Mouse (Mus musculus): Measurements from ENCODE around the gene Slc7a6os.
"Not testable (repeated sequence)": the region's sequence is repeated elsewhere in the genome, so short reads cannot be mapped to it uniquely, and the experiment has no call there.

The Slc7a6os gene

DNA sequence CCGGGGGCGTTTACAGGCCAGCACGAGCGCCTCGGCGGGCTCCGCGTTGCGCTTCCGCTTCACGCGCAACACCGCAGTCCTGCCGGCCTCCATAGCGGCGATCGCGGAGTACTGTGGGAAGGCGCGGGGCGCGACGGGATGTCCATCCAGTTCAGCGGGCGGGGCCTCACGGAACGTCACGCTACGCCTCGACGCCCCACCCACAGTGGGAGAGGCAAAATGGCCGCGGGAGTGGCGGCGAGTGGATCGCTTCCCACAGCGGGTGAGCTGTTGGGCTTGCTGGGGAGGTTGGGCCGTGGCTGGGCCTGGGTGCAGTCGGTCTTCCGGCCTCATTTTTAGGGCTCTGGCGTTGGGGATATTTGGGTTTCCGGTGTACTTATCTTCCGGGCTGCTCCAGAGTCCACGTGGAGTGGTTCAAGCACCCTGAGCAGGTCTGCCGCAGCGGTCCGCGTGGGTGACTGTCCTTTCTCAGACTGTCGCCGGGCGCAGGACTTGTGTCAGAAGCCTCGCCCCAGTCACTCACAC lies at the start of gene Slc7a6os, which contains the start of gene Prmt7:
Slc7a6os (minus strand) TSS at position 115 of the 525 bp plus-strand sequence.
Prmt7 (plus strand) TSS at position 116 of the 525 bp plus-strand sequence.
- DNase-seq (ENCODE audit: low read depth in 2 of 2, low spot score in 2 of 2) = peak; percentile 90 to 92

DNA sequence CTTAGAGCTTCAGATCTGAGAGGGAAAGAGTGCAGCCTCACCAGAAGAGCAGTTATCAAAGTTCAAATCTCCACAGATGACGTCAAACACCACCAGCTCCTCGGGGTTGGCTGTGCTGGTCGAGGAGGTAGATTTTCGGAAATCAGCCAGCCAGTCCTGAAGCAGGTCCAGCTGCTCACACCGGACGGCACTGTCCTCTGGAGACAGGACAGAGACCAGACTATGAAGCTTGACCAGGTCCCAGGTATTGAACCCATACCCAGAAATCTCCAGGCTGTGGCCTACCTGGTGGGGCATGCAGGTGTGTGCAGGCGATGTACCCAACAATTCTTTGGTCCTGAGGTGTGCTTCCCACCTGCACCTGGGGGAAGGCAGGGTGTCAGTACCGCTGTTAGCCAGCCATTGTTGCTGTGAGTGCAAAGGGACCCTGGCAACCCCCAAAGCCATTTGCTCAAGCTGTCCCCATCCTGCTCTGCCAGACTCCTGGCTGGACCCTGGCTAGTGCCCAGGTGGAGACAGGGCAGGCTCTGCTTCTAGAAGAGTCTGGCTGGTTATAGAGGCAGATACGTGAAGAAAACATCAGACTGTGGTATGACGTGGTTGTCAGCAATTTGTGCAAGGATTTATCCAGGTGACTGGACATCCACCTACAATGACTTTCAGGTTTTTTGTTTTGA lies 49.0 kb upstream of the Slc7a6os start:
- DNase-seq (ENCODE audit: low read depth in 2 of 2, low spot score in 2 of 2) = no peak

- DNase-seq (ENCODE audit: low read depth in 2 of 2, low spot score in 2 of 2) = no peak
Measured at GRCm38 (mm10) chr8:106258169-106258568, 47.4 kb upstream of the Slc7a6os start.

DNA sequence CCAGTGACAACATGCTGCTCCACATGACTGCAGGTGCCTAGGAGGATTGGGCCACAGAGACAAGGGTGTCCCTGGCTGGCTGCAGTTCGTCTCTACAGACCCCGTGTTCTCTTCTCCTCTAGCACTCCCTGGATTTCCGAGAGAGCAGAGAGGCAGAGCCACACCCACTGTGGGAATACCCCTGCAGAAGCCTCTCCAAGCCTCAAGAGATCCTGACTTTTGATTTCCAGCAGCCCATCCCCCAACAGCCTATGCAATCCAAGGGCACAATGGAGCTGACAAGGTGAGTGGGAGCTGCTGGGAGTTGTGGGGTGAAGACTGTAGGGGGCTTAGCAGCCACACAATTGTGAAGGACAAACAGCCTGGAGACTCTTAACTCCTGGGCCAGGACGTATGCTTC lies 39.5 kb upstream of the Slc7a6os start:
- DNase-seq (ENCODE audit: low read depth in 2 of 2, low spot score in 2 of 2) = no peak

DNA sequence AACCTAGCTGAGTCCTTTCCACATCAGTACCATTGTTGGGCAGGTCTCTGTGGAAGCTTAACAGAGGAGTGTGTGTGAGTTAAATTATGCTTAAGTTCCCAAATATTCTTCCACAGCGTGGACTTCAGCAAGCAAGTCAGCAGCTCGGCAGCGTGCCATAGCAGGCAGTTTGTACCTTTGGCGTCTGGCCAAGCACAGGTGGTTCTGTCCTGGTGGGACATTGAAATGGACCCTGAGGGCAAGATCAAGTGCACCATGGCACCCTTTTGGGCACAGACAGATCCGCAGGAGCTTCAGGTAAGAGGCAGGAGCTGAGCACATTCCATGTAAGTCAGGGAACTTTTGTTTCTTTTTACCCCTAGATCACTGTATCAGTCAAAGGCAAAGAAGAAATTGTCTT lies 26.4 kb upstream of the Slc7a6os start:
- no peak for DNase-seq (ENCODE audit: low read depth in 2 of 2, low spot score in 2 of 2)

- no peak for DNase-seq (ENCODE audit: low read depth in 2 of 2, low spot score in 2 of 2)
Measured at GRCm38 (mm10) chr8:106234567-106235261, 24.0 kb upstream of the Slc7a6os start.

DNA sequence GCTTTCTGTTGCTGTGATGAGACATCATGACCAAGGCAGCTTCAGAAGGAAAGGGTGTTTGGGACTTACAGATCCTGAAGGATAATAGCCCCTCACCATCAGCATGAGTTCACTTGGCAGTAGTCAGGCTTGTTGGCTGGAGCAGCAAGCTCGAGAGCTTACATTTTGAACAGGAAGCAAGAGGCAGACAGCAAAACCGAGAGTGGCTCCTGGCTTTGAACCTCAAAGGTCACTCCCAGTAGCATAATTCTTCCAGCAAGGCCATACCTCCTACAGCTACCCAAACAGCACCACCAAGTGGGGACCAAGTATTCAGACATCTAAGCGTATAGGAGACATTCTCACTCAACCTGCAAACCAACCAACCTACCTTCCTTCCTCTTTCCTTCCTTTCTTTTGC lies 22.0 kb upstream of the Slc7a6os start:
- DNase-seq (ENCODE audit: low read depth in 2 of 2, low spot score in 2 of 2) = no peak

DNA sequence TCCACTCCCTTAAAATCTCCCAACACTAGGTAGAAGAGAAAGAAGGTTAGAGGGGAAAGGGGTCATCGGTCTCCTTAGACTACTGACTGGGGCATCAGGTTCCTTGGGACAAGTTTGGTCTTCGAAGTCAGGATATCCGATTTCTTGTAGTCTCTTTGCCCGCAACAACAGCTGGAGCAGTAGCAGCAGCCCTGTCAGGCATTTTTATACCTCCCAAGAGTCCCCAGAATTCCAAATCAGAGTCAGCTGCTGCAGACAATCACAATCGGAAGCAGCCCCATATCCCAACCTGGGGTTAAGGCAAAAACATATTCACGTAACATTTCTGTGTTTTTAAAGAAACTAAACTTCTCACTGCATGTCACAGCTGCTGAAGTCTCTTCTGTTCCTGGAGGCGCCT lies 20.8 kb upstream of the Slc7a6os start:
- DNase-seq (ENCODE audit: low read depth in 2 of 2, low spot score in 2 of 2) = no peak

GRCm38 (mm10) chr8:106226589-106226988 lies 15.9 kb upstream of the Slc7a6os start:
- DNase-seq (ENCODE audit: low read depth in 2 of 2, low spot score in 2 of 2) = peak; percentile 9 to 47

DNA sequence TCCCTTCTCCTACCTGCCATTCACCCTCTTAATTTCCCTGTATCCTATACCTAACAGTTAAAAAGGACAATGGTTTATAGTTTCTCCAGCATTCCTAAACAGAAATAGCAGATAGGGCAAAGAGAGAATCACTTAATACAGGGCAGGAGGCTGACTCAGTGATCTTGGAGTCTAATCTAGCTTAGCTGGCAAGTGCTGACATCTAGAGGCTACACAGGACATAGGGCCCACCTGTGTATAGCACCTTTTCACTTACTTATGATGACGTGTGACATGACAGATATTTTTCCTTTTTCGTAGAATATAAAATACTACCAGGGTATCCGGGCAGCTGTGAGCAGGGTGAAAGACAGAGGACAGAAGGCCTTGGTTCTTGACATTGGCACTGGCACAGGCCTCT lies 8.9 kb upstream of the Slc7a6os start:
- no peak for DNase-seq (ENCODE audit: low read depth in 2 of 2, low spot score in 2 of 2)

DNA sequence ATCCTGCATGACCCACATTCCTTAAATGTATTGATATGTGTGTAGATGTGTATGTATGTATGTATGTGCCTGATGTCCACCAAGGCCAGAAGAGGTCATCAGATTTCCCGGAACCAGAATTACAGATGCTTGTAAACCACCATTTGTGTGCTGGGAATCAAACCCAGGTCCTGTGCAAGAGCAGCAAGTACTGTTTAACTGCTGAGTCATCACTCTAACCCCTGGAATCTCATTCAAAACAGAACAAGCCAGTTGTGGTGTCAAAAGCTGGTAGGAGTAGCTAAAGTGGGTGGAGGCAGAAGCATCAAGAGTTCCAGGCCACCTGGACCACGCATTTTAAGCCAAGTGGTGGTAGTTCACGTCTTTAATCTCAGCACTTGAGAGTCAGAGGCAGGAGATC lies 3.2 kb upstream of the Slc7a6os start:
- DNase-seq (ENCODE audit: low read depth in 2 of 2, low spot score in 2 of 2) = no peak

DNA sequence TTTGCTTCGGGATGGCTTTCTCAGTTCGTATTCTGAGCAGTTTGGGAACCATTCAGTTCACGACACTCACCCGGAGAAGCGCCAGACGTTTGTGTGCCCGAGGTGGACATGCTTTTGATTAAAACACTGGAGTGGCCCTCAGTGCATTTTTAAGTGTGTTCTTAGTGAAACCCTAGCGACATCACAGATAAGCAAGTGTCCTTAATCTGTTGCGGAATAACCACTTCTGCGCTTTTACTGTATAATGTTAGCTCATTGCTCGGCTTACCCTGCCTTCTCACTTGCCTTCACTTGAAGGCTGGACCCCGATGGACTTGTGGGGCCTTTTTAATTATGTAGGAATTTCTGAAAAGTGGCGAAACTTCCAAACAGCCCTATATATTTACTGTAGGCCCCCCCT lies 686 bp upstream of the Slc7a6os start:
- DNase-seq (ENCODE audit: low read depth in 2 of 2, low spot score in 2 of 2) = no peak

GRCm38 (mm10) chr8:106210035-106210731 lies 552 bp downstream of the Slc7a6os start:
- DNase-seq (ENCODE audit: low read depth in 2 of 2, low spot score in 2 of 2) = peak; percentile 7 to 24

DNA sequence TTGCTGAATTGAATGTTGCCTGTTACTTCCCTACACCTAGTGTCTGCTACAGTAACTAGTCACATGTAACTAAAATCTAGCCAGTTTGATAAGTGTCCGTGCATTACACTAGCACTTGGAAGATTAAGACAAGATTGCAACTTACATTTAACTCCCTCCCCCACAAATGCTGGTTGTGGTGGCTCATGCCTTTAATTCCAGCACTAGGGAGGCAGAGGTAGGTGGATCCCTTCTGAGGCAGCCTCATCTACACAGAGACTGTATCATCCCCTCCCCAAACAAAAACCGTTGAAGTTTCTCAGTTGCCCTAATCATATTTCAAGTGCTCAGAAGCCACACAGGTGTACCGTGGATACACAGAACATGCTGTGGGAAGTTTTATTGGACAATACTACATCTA lies 11.1 kb downstream of the Slc7a6os start:
- not testable (repeated sequence) for DNase-seq (ENCODE audit: low read depth in 2 of 2, low spot score in 2 of 2)

DNA sequence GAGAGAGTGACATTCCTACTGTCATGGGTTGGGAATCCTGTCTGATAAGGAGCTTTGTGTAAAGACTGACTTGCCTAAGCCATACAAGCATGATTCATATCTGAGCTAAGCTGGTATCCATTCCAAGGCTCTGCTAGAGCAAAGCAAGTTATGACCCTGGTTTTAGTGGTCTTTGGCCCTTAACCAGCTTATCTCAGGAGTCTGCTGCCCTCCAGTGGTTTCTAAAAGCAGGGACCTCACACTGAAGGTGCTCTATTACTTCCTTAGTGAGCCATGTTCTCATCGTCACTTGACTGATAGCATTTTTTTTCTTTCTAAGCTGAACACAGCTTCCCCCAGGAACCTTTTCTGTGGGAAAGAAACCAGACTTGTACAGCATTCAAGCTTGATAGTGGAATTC lies 12.0 kb downstream of the Slc7a6os start:
- DNase-seq (ENCODE audit: low read depth in 2 of 2, low spot score in 2 of 2) = peak in 1 of 2 experiments; percentile 30

- no peak for DNase-seq (ENCODE audit: low read depth in 2 of 2, low spot score in 2 of 2)
Measured at GRCm38 (mm10) chr8:106194062-106194461, 16.7 kb downstream of the Slc7a6os start.

GRCm38 (mm10) chr8:106193162-106193561 lies 17.6 kb downstream of the Slc7a6os start:
- no peak for DNase-seq (ENCODE audit: low read depth in 2 of 2, low spot score in 2 of 2)

DNA sequence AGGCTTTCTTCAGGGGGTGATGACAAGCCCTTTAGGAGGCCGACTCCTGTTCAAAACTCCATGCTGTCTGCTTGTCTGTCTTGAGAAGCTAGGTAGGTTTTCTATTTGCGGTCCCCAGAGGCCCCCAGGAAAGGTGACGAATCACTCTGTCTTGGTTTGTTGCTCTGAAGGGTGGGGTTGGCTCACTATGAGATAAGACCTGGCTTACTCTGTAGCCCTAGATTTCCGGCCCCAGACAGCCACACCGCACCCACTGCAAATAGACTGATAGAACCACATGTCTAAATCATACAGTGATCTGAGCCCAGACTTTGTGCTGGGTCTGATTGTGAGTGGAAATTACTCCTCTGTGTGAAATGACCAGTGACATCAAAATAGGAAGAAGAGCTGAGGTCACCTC lies 19.1 kb downstream of the Slc7a6os start:
- no peak for DNase-seq (ENCODE audit: low read depth in 2 of 2, low spot score in 2 of 2)

DNA sequence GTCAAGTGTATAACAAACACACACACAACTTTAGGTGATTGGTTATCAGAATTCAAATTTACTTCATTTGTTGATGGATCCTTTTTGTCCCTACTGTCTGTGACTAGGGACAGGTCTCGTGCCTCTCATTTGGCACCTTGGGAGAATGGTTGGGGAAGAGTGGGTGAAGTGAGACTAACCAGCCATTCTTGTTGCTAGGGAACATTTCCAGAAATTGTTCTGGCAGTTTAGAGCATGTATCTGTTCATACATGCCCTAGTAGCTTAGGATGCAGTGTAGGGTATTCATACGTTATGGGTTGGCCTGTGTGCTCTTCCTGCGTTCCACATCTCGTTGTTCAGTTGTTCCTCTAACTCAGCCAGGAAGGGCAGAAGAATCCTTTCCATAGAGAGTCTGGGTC lies 21.6 kb downstream of the Slc7a6os start:
- no peak for DNase-seq (ENCODE audit: low read depth in 2 of 2, low spot score in 2 of 2)

DNA sequence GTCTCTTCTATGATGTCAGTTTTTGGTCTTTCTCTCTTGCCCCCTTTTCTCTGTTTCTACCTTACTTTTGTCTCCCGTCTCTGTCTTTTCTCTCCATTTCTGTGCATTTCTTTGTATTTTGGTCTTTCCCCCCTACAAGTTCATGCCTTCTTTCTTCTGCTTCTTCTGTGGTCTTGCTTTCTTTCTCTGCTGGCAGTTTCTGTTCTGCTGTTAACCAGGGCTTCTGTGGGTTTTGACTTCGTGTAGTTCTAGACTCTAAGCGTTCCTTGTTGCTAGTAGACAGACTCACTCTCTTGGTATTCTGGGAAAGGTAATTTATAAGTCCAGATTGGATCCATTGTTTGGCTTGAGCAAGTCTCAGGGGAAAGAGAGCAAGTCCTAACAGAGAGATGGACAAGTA lies 24.3 kb downstream of the Slc7a6os start:
- DNase-seq (ENCODE audit: low read depth in 2 of 2, low spot score in 2 of 2) = no peak

GRCm38 (mm10) chr8:106185628-106186270 lies 25.0 kb downstream of the Slc7a6os start:
- no peak for DNase-seq (ENCODE audit: low read depth in 2 of 2, low spot score in 2 of 2)
